Mouse (Mus musculus) E14TG2a.4 (cell line): Measurements from ENCODE around the gene Itpk1.
A peak's percentile ranks its signal among the peaks of the same experiment; 100 is the strongest.

Experiments
- CTCF ChIP-seq: conservative IDR thresholded peaks from 2 replicates; pipeline ENCODE4 v1.5.1; 2014; ENCODE audit warnings: low read length
- NANOG ChIP-seq: IDR thresholded peaks from 2 replicates; pipeline ENCODE4 v1.6.1; 2014; ENCODE audit warnings: borderline replicate concordance, low read length, mixed read lengths
- POU5F1 ChIP-seq: IDR thresholded peaks from 2 replicates; pipeline ENCODE4 v1.6.1; 2014; ENCODE audit warnings: low read length, borderline replicate concordance

GRCm38 (mm10) chr12:102733381-102733780 lies 28.7 kb upstream of the Itpk1 start:
- TF ChIP-seq CTCF (peak; percentile 88), POU5F1 (no peak), NANOG (no peak)
